Mouse (Mus musculus) activated CD4-positive, CD25-positive, alpha-beta regulatory T cell, adult 4 months (primary cell): Measurements from ENCODE around the gene Trmt6. TPM values are rescaled to one million over a fixed set of nuclear protein-coding genes. Genes with fewer than 3 reads are reported as not detected.

Experiments used
- polyA plus RNA-seq, 2 experiments: library from polyadenylated mRNA; unstranded; fragments of 100-300 nt; shearing (Covaris generic); gene quantifications; one replicate each; pipeline ENCODE4 v1.2.1; 2017

Gene Trmt6
- polyA plus RNA-seq, 2 experiments from 2014 or later: 41.9 to 47.2 TPM

Other genes starting within 250 kb of the Trmt6 start
- 10 to 100 TPM; 50.6 to 63.3 TPM for gene Gpcpd1, start 228.3 kb downstream of the Trmt6 start, polyA plus RNA-seq
- gene Shld1, start 129.1 kb downstream of the Trmt6 start, polyA plus RNA-seq: 10 to 100 TPM; 27.2 to 28.1 TPM
- gene Chgb, start 34.8 kb downstream of the Trmt6 start, polyA plus RNA-seq: under 1 TPM in 1 of 2 experiments, not detected in 1; 0.16 TPM
- gene Mcm8, start 86 bp upstream of the Trmt6 start, polyA plus RNA-seq: 1 to 10 TPM; 1.1 to 3.2 TPM
- 1 to 10 TPM; 2.9 to 3.8 TPM for gene Crls1, start 30.6 kb upstream of the Trmt6 start, polyA plus RNA-seq
- under 1 TPM in 1 of 2 experiments, not detected in 1; 0.69 TPM for gene Lrrn4, start 64.8 kb upstream of the Trmt6 start, polyA plus RNA-seq
- gene Fermt1, start 129.9 kb upstream of the Trmt6 start, polyA plus RNA-seq: not detected